Mouse (Mus musculus): ENCODE data around the gene Ost4. TPM values are rescaled to one million over a fixed set of nuclear protein-coding genes. Genes with fewer than 3 reads are reported as not detected.

Ost4 gene
- polyA plus RNA-seq (2012; ENCODE audit: low replicate concordance): 52.3 and 99.1 TPM in 2 replicates

GRCm38 (mm10) chr5:30907413-30908059, at the start of gene Ost4:
TSS of gene Ost4 (minus strand) at chr5:30907788.

GRCm38 (mm10) chr5:30944956-30945781, 37.6 kb upstream of the Ost4 start, which contains the start of gene Cgref1:
TSS of gene Cgref1 (minus strand) at chr5:30945591.

GRCm38 (mm10) chr5:30921256-30922033, 13.9 kb upstream of the Ost4 start, which contains the start of gene Khk:
TSS of gene Khk (plus strand) at chr5:30921431.

GRCm38 (mm10) chr5:30913060-30913841, 5.7 kb upstream of the Ost4 start, which contains the start of gene Emilin1:
TSS of gene Emilin1 (plus strand) at chr5:30913402.

GRCm38 (mm10) chr5:30888337-30889087, 19.1 kb downstream of the Ost4 start, which contains the start of gene Agbl5:
TSS of gene Agbl5 (plus strand) at chr5:30888694.

GRCm38 (mm10) chr5:30867712-30868111, 39.9 kb downstream of the Ost4 start, which contains the start of gene Tmem214:
TSS of gene Tmem214 (plus strand) at chr5:30868012.

Other genes with a start within 250 kb of the Ost4 start
- gene Cenpa, start 241.0 kb downstream of the Ost4 start, polyA plus RNA-seq (2012; ENCODE audit: low replicate concordance): 397 and 536 TPM in 2 replicates
- gene Dpysl5, start 196.2 kb downstream of the Ost4 start, polyA plus RNA-seq (2012; ENCODE audit: low replicate concordance): 0.19 and 0.23 TPM in 2 replicates
- gene Mapre3, start 93.1 kb downstream of the Ost4 start, polyA plus RNA-seq (2012; ENCODE audit: low replicate concordance): 9.3 and 21.1 TPM in 2 replicates
- gene Tmem214, start 39.8 kb downstream of the Ost4 start, polyA plus RNA-seq (2012; ENCODE audit: low replicate concordance): 13.1 and 32.5 TPM in 2 replicates
- gene Agbl5, start 19.1 kb downstream of the Ost4 start, polyA plus RNA-seq (2012; ENCODE audit: low replicate concordance): 40.6 and 66.1 TPM in 2 replicates
- gene Emilin1, start 5.6 kb upstream of the Ost4 start, polyA plus RNA-seq (2012; ENCODE audit: low replicate concordance): 5.9 and 22.8 TPM in 2 replicates
- gene Khk, start 13.6 kb upstream of the Ost4 start, polyA plus RNA-seq (2012; ENCODE audit: low replicate concordance): 6.8 and 14.6 TPM in 2 replicates
- not detected in 2 replicates for gene Cgref1, start 37.8 kb upstream of the Ost4 start, polyA plus RNA-seq (2012; ENCODE audit: low replicate concordance)
- 106 and 114 TPM in 2 replicates for gene Preb, start 52.6 kb upstream of the Ost4 start, polyA plus RNA-seq (2012; ENCODE audit: low replicate concordance)
- 0.23 and 0.33 TPM in 2 replicates for gene Tcf23, start 60.9 kb upstream of the Ost4 start, polyA plus RNA-seq (2012; ENCODE audit: low replicate concordance)
- gene Atraid, start 140.5 kb upstream of the Ost4 start, polyA plus RNA-seq (2012; ENCODE audit: low replicate concordance): 8.0 and 9.4 TPM in 2 replicates
- gene Slc5a6, start 141.1 kb upstream of the Ost4 start, polyA plus RNA-seq (2012; ENCODE audit: low replicate concordance): 1.1 and 10.6 TPM in 2 replicates
- 574 and 647 TPM in 2 replicates for gene Cad, start 147.0 kb upstream of the Ost4 start, polyA plus RNA-seq (2012; ENCODE audit: low replicate concordance)
- not detected in 2 replicates for gene Dnajc5g, start 198.5 kb upstream of the Ost4 start, polyA plus RNA-seq (2012; ENCODE audit: low replicate concordance)
- gene Slc30a3, start 200.4 kb upstream of the Ost4 start, polyA plus RNA-seq (2012; ENCODE audit: low replicate concordance): 0.68 TPM in 1 of 2 replicates, not detected in the other
- gene Trim54, start 208.9 kb upstream of the Ost4 start, polyA plus RNA-seq (2012; ENCODE audit: low replicate concordance): not detected in 2 replicates
- not detected in 2 replicates for gene Ucn, start 231.0 kb upstream of the Ost4 start, polyA plus RNA-seq (2012; ENCODE audit: low replicate concordance)
- 8.5 and 16.4 TPM in 2 replicates for gene Mpv17, start 246.5 kb upstream of the Ost4 start, polyA plus RNA-seq (2012; ENCODE audit: low replicate concordance)

Data from leukemia stem cell, adult 10-12 weeks (primary cell).